Mouse (Mus musculus): ENCODE results near the gene Tmem270.
A peak's percentile ranks its signal among the peaks of the same experiment; 100 is the strongest.
"Not testable (repeated sequence)": the region's sequence is repeated elsewhere in the genome, so short reads cannot be mapped to it uniquely, and the experiment has no call there.

Tmem270 gene

DNA sequence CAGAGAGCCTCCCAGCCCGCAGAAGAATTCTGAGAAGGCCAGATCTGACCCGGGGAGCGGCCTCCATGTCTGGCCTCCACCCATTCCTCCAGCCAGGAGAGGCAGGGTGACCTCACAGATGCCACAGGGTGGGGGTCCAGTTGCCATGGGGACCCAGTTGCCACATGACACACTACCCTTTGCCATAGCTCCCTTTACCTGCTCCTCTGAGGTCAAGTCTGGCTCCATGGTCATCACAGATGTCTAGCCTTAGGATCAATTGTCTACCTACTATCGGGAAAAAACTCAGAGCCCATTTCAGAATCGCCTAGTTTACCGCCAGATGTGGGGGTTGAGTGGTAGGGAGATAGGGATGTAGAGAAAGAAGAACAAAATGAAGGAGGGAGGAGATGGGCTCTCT, at the start of gene Tmem270:
Tmem270 (minus strand) TSS at position 101 of the 400 bp plus-strand sequence.
- ATAC-seq (ENCODE audit: low TSS enrichment): no peak

DNA sequence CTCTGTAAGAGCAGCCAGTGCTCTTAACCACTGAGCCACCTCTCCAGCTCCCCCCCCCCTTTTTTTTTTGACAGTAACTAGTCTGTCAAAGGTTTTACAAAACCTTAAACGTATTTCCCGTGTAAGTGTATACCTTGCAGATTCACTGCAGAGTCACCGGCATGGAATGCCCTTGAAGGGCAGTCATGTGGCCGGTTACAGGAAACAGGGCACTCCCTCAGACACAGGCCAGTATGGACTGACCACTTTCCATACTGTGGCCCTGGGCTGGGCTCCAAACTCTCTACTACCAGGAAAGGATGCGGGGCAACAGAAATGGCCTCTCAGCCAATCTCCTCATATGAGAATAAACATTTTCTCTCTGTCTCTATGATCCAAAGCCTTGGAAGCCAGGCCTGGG, 49.0 kb upstream of the Tmem270 start:
- ATAC-seq (ENCODE audit: low TSS enrichment): no peak

DNA sequence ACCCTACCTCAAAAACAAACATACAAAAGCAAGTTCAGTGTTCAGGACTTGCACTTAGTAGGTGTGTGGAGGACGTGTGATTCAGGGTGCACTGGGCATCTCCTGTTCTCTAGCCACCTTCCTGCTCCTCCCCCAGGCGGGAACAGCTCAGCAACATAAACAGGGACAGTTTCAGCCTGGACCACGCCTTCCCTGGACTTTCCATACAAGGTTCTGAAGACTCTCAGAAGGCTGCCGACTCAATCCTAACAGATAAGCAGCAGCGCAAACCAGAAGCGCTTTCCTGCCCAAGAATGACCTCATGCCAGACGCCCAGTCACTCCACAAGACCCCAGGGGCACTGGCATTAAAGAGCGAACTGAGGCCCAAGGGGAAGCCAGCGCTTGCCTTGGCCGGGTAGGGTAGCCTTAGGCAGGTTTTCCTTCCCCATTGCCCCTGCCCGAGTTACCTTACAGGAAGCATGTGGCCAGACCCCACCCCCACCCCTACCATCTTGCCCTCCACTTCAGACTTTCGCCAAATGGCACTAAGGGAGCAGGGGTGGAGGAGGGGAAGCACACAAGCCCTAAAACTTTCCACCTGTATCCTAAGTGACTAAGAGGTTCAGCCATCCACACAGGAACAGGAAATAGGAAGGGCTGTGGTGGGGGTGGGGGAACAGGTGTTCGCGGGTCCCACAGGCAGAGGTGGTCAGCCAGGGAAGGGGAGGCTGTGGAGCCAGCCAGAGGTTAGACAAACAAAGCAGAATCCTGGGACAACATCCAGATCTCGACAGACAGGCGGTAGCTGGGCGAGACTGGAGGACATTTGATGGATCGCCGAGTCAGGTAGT, 44.7 kb upstream of the Tmem270 start:
- no peak for ATAC-seq (ENCODE audit: low TSS enrichment)

- ATAC-seq (ENCODE audit: low TSS enrichment): no peak
Observed at GRCm38 (mm10) chr5:134948085-134948439, 41.5 kb upstream of the Tmem270 start.

- no peak for ATAC-seq (ENCODE audit: low TSS enrichment)
Observed at GRCm38 (mm10) chr5:134947420-134948084, 41.0 kb upstream of the Tmem270 start.

DNA sequence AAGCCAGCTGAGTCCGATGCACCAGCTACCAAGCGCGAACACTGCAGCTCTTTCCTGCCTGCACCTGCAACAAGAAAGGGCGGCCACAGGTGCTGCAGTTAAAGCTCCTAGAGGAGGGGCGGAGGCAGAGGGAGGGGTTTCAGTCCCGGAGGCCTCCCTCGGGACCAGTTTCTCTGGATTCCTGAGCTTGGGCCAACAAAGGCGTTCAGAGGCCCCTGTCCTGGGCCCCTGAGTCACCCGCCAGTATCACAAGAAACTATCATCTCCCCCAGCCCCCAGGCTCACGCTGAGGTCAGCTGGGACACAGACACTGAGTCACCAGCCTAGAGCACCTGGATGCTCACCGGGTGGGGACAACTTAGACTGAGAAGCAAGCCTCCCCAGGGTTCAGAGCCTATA, 40.3 kb upstream of the Tmem270 start, which contains the start of gene Cldn4:
Cldn4 (minus strand) TSS at position 78 of the 399 bp plus-strand sequence.
- ATAC-seq (ENCODE audit: low TSS enrichment): no peak

DNA sequence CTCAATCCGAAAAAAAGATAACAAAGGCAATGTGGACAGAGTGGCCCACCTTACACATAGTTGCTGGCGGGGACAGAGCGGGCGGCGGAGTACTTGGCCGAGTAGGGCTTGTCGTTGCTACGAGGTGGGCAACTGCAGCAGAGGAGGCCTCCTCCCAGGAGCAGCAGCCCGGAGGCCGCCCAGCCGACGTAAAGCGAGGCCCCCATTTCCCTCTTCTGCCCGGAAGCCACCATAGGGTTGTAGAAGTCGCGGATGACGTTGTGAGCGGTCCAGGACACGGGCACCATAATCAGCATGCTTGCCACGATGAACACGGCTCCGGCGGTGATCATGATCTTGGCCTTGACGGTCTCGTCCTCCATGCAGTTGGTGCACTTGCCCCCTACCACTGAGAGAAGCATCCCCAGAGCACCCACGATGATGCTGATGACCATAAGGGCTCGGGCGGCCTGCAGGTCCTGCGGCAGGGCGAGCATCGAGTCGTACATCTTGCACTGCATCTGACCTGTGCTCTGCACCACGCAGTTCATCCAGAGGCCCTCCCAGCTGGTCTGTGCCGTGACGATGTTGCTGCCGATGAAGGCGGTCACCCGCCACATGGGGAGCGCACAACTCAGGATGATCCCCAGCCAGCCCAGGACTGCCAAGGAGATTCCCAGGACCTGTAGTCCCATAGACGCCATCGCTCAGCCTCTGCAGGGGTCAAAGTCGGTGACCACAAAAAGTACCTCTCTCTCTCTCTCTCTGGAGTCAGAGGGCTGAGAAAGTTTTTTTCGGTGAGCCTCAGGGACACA, 39.7 kb upstream of the Tmem270 start:
- ATAC-seq (ENCODE audit: low TSS enrichment): no peak

- ATAC-seq (ENCODE audit: low TSS enrichment): no peak
Observed at GRCm38 (mm10) chr5:134945266-134945959, 38.9 kb upstream of the Tmem270 start.

GRCm38 (mm10) chr5:134944179-134944578, 37.6 kb upstream of the Tmem270 start:
- ATAC-seq (ENCODE audit: low TSS enrichment): no peak

DNA sequence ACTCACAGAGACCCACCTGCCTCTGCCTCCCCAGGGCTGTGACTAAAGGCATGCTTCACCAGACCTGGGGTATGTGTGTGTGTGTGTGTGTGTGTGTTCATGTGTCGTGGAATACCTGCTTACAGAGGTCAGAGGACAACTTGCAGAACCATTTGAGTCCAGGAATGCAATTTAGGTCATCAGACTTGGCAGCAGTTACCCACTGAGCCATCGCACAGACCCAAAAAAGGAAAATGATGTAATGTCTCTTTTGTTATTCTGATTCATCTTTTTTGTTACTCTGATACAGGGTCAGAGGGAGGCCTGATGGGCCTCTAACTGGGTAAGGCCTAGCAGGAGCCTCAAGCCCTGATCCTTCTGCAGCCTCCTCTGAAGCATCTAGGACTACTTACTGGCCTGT, 36.2 kb upstream of the Tmem270 start:
- ATAC-seq (ENCODE audit: low TSS enrichment): no peak

- ATAC-seq (ENCODE audit: low TSS enrichment): no peak
Observed at GRCm38 (mm10) chr5:134941472-134942209, 35.1 kb upstream of the Tmem270 start.

DNA sequence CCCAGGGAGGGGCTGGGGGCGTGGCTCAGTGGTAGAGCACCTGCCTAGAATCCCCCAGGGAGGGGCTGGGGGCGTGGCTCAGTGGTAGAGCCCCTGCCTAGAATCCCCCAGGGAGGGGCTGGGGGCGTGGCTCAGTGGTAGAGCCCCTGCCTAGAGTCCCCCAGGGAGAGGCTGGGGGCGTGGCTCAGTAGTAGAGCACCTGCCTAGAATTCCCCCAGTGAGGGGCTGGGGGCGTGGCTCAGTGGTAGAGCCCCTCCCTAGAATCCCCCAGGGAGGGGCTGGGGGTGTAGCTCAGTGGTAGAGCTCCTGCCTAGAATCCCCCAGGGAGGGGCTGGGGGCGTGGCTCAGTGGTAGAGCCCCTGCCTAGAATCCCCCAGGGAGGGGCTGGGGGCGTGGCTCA, 33.0 kb upstream of the Tmem270 start:
- ATAC-seq (ENCODE audit: low TSS enrichment): not testable (repeated sequence)

- ATAC-seq (ENCODE audit: low TSS enrichment): no peak
Observed at GRCm38 (mm10) chr5:134939069-134939468, 32.5 kb upstream of the Tmem270 start.

- ATAC-seq (ENCODE audit: low TSS enrichment): no peak
Observed at GRCm38 (mm10) chr5:134936626-134937185, 30.2 kb upstream of the Tmem270 start.

GRCm38 (mm10) chr5:134936051-134936450, 29.5 kb upstream of the Tmem270 start:
- ATAC-seq (ENCODE audit: low TSS enrichment): no peak

GRCm38 (mm10) chr5:134934666-134935065, 28.1 kb upstream of the Tmem270 start:
- no peak for ATAC-seq (ENCODE audit: low TSS enrichment)

DNA sequence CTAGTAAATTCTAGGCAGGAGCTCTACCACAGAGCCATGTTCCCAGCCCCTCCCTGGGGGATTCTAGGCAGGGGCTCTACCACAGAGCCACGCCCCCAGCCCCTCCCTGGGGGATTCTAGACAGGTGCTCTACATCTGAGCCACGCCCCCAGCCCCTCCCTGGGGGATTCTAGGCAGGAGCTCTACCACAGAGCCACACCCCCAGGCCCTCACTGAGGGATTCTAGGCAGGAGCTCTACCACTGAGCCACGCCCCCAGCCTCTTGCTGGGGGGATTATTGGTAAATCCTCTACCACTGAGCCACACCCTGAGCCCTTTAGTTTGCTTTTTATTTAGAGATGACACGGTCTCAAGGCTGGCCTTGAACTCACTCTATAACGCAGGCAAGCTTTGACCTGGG, 27.2 kb upstream of the Tmem270 start:
- ATAC-seq (ENCODE audit: low TSS enrichment): not testable (repeated sequence)

DNA sequence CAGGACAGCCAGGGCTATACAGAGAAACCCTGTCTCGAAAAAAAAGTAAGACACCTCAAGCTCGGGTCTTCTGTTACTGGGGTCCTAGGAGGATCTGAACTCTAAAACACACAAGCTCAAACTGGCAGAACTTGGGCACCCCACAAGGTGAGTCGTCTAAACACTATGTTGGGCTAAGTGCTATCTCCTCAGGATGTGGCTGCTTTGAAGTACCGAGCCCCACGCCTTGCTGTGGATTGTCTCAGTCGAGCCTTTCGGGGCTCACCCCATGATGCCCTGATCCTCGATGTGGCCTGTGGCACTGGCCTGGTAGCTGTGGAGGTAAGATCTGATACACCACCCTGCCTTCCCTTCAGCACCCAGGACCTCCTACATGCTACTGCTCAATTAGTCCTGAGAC, 26.7 kb upstream of the Tmem270 start:
- ATAC-seq (ENCODE audit: low TSS enrichment): no peak

- no peak for ATAC-seq (ENCODE audit: low TSS enrichment)
Observed at GRCm38 (mm10) chr5:134932903-134933276, 26.4 kb upstream of the Tmem270 start.

GRCm38 (mm10) chr5:134932179-134932902, 25.8 kb upstream of the Tmem270 start, which contains the start of gene Mettl27:
Gene Mettl27, plus strand, starts transcription at chr5:134932368.
- peak; percentile 97 for ATAC-seq (ENCODE audit: low TSS enrichment)
